Mouse (Mus musculus): Measurements from ENCODE around the gene Swap70.

Swap70 gene

GRCm38 (mm10) chr7:110279183-110279582 is 57.7 kb downstream of the Swap70 start:
- no peak for DNase-seq

GRCm38 (mm10) chr7:110281435-110282256 is 60.1 kb downstream of the Swap70 start:
- DNase-seq: no peak

- DNase-seq: no peak
Measured at GRCm38 (mm10) chr7:110282797-110283196, 61.3 kb downstream of the Swap70 start.

- DNase-seq: no peak
Measured at GRCm38 (mm10) chr7:110283484-110284275, 62.2 kb downstream of the Swap70 start.

- DNase-seq: no peak
Measured at GRCm38 (mm10) chr7:110285076-110285848, 63.8 kb downstream of the Swap70 start.

GRCm38 (mm10) chr7:110285849-110286151 is 64.3 kb downstream of the Swap70 start:
- no peak for DNase-seq

GRCm38 (mm10) chr7:110286198-110286732 is 64.8 kb downstream of the Swap70 start:
- DNase-seq: no peak

- peak; percentile 72 for DNase-seq
Measured at GRCm38 (mm10) chr7:110286838-110287475, 65.4 kb downstream of the Swap70 start.

GRCm38 (mm10) chr7:110287476-110288071 is 66.1 kb downstream of the Swap70 start:
- DNase-seq: no peak

- no peak for DNase-seq
Measured at GRCm38 (mm10) chr7:110288191-110288604, 66.7 kb downstream of the Swap70 start.

GRCm38 (mm10) chr7:110288731-110289191 is 67.2 kb downstream of the Swap70 start:
- DNase-seq: peak; percentile 39

GRCm38 (mm10) chr7:110289647-110290046 is 68.1 kb downstream of the Swap70 start:
- no peak for DNase-seq

- DNase-seq: peak; percentile 81
Measured at GRCm38 (mm10) chr7:110296889-110297603, 75.5 kb downstream of the Swap70 start.

- no peak for DNase-seq
Measured at GRCm38 (mm10) chr7:110297611-110298010, 76.1 kb downstream of the Swap70 start.

- DNase-seq: peak; percentile 46
Measured at GRCm38 (mm10) chr7:110298090-110298489, 76.6 kb downstream of the Swap70 start.

GRCm38 (mm10) chr7:110298739-110299410 is 77.4 kb downstream of the Swap70 start:
- DNase-seq: peak; percentile 40

GRCm38 (mm10) chr7:110302886-110303285 is 81.4 kb downstream of the Swap70 start:
- DNase-seq: no peak

- peak; percentile 81 for DNase-seq
Measured at GRCm38 (mm10) chr7:110305486-110305885, 84.0 kb downstream of the Swap70 start.

- DNase-seq: no peak
Measured at GRCm38 (mm10) chr7:110306281-110306680, 84.8 kb downstream of the Swap70 start.

- no peak for DNase-seq
Measured at GRCm38 (mm10) chr7:110307741-110308140, 86.2 kb downstream of the Swap70 start.

GRCm38 (mm10) chr7:110309246-110309645 is 87.7 kb downstream of the Swap70 start:
- DNase-seq: no peak

All from kidney, adult 11 months (tissue).